In genomic region chr19:57610476-57611261, GRCm38 (mm10) we compare ENCODE assay signal across 8 mouse cellular contexts. TPM values are rescaled to one million over a fixed set of nuclear protein-coding genes. Genes with fewer than 3 reads are reported as not detected.
DNase-seq lines count a peak whose midpoint lies in the region; ATAC-seq and TF ChIP-seq lines count a peak whose summit lies in the region.

Atrnl1 (plus strand) TSS chr19:57611034.

- WGBS in hindbrain, embryonic 12.5 days: under 1% methylated on average over 53 of the region's 103 CpGs

- no peak for TF ChIP-seq CTCF in Patski (IDR thresholded peaks at IDR 0.05)

- H3K9me3 ChIP-seq in hindbrain, embryonic 12.5 days (replicated peaks): no peaks in the 10 kb centered on the region

- CTCF ChIA-PET in Patski (lab: Charles Lee): interaction anchor here (1.0 to 1.1 kb wide), 2 partner anchors 10 to 236 kb away, joined by 3 read pairs; no protein-coding TSS in a partner anchor

- POLR2A ChIA-PET in Patski (lab: Charles Lee): interaction anchor here (0.7 to 1.6 kb wide), 4 partner anchors 12 to 556 kb away, joined by 3 to 10 read pairs (median 4); no protein-coding TSS in a partner anchor

- DNase-seq in Patski (ENCODE audit: low read depth, low spot score): peak; percentile 44
- peak; percentile 92 to 96 for DNase-seq in cerebellum, postnatal 10 days
- DNase-seq in frontal cortex, postnatal 10 days (ENCODE audit: low spot score in 2 of 2): peak; percentile 77 to 85
- DNase-seq in left cerebral cortex, adult 11 months (ENCODE audit: low spot score): peak; percentile 76
- peak; percentile 89 for DNase-seq in lung, postnatal 36 days
- DNase-seq in retina, embryonic 14.5 days (ENCODE audit: low spot score): peak; percentile 87
- peak; percentile 88 to 90 for DNase-seq in thymus, postnatal 36 days

- H3K4me1 ChIP-seq in hindbrain, embryonic 12.5 days: peaks cover 20% of the 10 kb centered on the region

- in situ Hi-C loops in Patski (cut with MboI; ENCODE audit: low pct_unique_long_range_greater_than_20kb): no loop called here

- ATAC-seq in Patski: peak; percentile 74
- ATAC-seq in hindbrain, embryonic 12.5 days (ENCODE audit: low FRiP score): peak; percentile 92

- peak within 1 kb of the TSS; percentile 94 for H3K4me3 ChIP-seq in hindbrain, embryonic 12.5 days

- H3K9ac ChIP-seq in hindbrain, embryonic 12.5 days: peak within 1 kb of the TSS; percentile 94

- peak within 1 kb of the TSS; percentile 100 for H3K4me2 ChIP-seq in hindbrain, embryonic 12.5 days (replicated peaks)

- H3K27ac ChIP-seq in hindbrain, embryonic 12.5 days: peak within 1 kb of the TSS; percentile 97

- H3K27me3 ChIP-seq in Patski: no peaks in the 10 kb centered on the region
- H3K27me3 ChIP-seq in hindbrain, embryonic 12.5 days: no peaks in the 10 kb centered on the region

- H3K36me3 ChIP-seq in hindbrain, embryonic 12.5 days: no peaks in the 10 kb centered on the region

RNA-seq across cellular contexts. Expression of gene Atrnl1, which starts in this region (rescaled TPM):
- 27.9 TPM for polyA plus RNA-seq in Patski (2021)
- polyA plus RNA-seq in hindbrain, embryonic 12.5 days (2016; fragmentation: Nextera tagmentation; extraction: Ambion mirVana): 12.4 and 13.3 TPM in 2 replicates

Comparison
In these comparisons a context has a peak if more than half of its experiments do, and no peak if none do; other contexts are left out.
1. Peak in every context shown above with its lines: DNase-seq, ATAC-seq, H3K4me3 ChIP-seq and H3K27ac ChIP-seq.
2. DNase-seq: peak in every context shown above with its lines; median percentile 94 in cerebellum, postnatal 10 days; 89 in lung, postnatal 36 days; 89 in thymus, postnatal 36 days; 87 in retina, embryonic 14.5 days; 81 in frontal cortex, postnatal 10 days; 76 in left cerebral cortex, adult 11 months; 44 in Patski.